Mouse (Mus musculus) liver, adult 2 months (tissue): ENCODE measurements around the gene Ube4a.

Source experiments
- CTCF ChIP-seq: fragments of 200-500 bp; IDR thresholded peaks from 2 replicates; pipeline ENCODE4 v1.5.1; 2011; ENCODE audit warnings: low read depth, low read length, control low read depth
- POLR2A ChIP-seq: fragments of 200-500 bp; IDR thresholded peaks from 2 replicates; pipeline ENCODE4 v1.6.1; 2011; ENCODE audit warnings: low read length, control low read depth; ENCODE audit not compliant: insufficient read depth; ENCODE audit errors: extremely low read depth

DNA sequence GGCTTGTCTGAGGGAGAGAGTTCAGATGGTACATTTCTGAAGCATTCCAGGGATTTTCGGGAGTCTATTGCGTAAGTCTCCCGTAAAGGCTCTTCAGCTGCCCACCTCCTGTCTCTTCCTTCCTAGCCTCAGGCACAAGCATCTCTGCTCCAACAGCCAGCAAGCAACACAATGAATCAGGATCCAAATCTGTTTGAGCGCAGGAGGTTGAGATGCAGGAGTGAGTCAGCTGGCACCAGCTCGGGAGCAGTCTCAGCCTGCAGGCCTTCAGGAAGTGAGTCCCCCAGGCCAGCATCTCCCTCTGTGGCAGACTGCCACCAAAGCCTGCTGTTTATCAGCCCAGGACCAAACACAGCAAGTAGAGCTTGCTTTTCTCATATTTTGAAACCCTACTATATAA is 60.4 kb downstream of the Ube4a start:
- TF ChIP-seq CTCF (no peak), POLR2A (no peak)
